Mouse (Mus musculus) myocyte (in vitro differentiated cells): ENCODE data around the gene Tent4a.

Experiments
- E2F4 ChIP-seq: IDR thresholded peaks from one replicate; pipeline ENCODE4 v1.6.1; 2011; ENCODE audit warnings: mild to moderate bottlenecking, control low read depth, moderate library complexity; ENCODE audit not compliant: insufficient read depth
- POLR2A ChIP-seq: IDR thresholded peaks from one replicate; pipeline ENCODE4 v1.6.1; 2011; ENCODE audit warnings: low read depth, mild to moderate bottlenecking, control low read depth, moderate library complexity; ENCODE audit not compliant: insufficient read length

DNA sequence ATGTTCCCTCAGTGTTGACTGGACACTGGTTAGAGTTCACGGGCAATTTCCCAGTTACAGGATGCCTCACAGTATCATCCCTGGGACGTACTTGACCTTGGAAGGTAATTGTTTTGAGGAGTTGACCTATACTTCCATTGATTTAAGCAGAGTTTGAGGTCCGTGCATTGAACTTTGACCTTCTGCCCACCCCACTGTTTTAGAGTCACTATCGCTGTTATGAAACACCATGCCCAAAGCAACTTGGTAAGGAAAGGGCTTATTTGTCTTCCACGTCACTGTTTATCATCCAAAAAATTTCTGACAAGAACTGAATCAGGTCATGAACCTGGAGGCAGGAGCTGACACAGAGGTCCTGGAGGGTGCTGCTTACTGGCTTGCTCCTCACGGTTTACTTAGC, 48.0 kb upstream of the Tent4a start:
- TF ChIP-seq POLR2A = no peak
- no peak for TF ChIP-seq E2F4
